Mouse (Mus musculus) midbrain, embryonic 14.5 days (tissue): ENCODE measurements at regions not wholly inside any gene's neighbourhood (a gene's known extent, or its start where the extent isn't known, plus 50 kb on each side); places are given as distances from the start of the nearest gene placed in this dataset.

ENCODE experiments used
- ATAC-seq: fragments of 200-750 bp; cut with Nextera tagmentation; 2 replicates; pipeline ENCODE4 v1.8.0; 2017; ENCODE audit warnings: moderate number of reproducible peaks, moderate library complexity; ENCODE audit not compliant: low FRiP score, low TSS enrichment
- DNase-seq: peaks from one replicate; pipeline ENCODE4 v3.0.0-alpha.2; 2015
- H3K27ac ChIP-seq: fragments of 300-500 bp; sonication (generic); replicated peaks from 2 replicates; pipeline ENCODE4 v1.5.1; 2014; ENCODE audit warnings: mild to moderate bottlenecking, low read depth, low read length, moderate library complexity
- H3K27me3 ChIP-seq: fragments of 300-500 bp; sonication (generic); 2 replicates; pipeline ENCODE4 v1.6.1; 2014; ENCODE audit warnings: low read length, control low read depth, mixed read lengths; ENCODE audit not compliant: control insufficient read depth, insufficient read depth
- H3K36me3 ChIP-seq: fragments of 300-500 bp; sonication (generic); 2 replicates; pipeline ENCODE4 v1.6.1; 2014; ENCODE audit warnings: low read length, control low read depth; ENCODE audit not compliant: control insufficient read depth, insufficient read depth
- H3K4me1 ChIP-seq: fragments of 300-500 bp; sonication (generic); 2 replicates; pipeline ENCODE4 v1.6.1; 2014; ENCODE audit warnings: mild to moderate bottlenecking, antibody characterized with exemption, low read length, control low read depth; ENCODE audit not compliant: control insufficient read depth, insufficient read depth
- H3K4me2 ChIP-seq: fragments of 300-500 bp; sonication (generic); 2 replicates; pipeline ENCODE4 v1.6.1; 2014; ENCODE audit warnings: mild to moderate bottlenecking, low read length, moderate library complexity
- H3K4me3 ChIP-seq: fragments of 300-500 bp; sonication (generic); replicated peaks from 2 replicates; pipeline ENCODE4 v1.5.1; 2014; ENCODE audit warnings: low read depth, low read length
- H3K9ac ChIP-seq: fragments of 300-500 bp; sonication (generic); replicated peaks from 2 replicates; pipeline ENCODE4 v1.6.1; 2014; ENCODE audit warnings: mild to moderate bottlenecking, low read length, moderate library complexity
- H3K9me3 ChIP-seq: fragments of 300-500 bp; sonication (generic); 2 replicates; pipeline ENCODE4 v1.6.1; 2016; ENCODE audit warnings: low read length, control low read depth, mixed read lengths; ENCODE audit not compliant: control insufficient read depth
- WGBS: fragments of 180-500 bp; shearing (Covaris S2); extraction: QIAGEN DNeasy Blood & Tissue Kit; methylation state at CpG from one replicate; pipeline ENCODE4 v1.1.7; 2014; 5-methylcytosine and 5-hydroxymethylcytosine counted together

DNA sequence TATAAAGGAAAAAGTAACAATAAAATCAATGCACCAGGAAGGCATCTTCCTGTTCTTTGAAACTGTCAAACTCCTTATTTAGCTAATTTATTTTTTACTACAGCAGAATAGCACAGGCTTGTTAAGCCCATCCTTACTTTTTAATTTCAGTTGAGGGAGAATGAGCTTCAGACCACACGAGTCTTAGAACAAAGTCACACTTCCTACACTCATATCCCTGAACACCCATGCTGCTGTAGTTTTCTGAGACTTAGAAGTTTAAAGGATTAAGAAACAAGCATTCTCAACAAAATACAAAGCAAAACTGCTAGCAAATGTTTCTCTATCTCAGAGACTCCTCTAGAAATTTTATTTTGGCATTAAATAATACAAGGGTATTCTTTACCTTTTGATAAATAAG, 208.8 kb upstream of the Vegfc start:
- ATAC-seq: no peak
- 53% methylated on average over 1 of the region's 1 CpGs for WGBS

DNA sequence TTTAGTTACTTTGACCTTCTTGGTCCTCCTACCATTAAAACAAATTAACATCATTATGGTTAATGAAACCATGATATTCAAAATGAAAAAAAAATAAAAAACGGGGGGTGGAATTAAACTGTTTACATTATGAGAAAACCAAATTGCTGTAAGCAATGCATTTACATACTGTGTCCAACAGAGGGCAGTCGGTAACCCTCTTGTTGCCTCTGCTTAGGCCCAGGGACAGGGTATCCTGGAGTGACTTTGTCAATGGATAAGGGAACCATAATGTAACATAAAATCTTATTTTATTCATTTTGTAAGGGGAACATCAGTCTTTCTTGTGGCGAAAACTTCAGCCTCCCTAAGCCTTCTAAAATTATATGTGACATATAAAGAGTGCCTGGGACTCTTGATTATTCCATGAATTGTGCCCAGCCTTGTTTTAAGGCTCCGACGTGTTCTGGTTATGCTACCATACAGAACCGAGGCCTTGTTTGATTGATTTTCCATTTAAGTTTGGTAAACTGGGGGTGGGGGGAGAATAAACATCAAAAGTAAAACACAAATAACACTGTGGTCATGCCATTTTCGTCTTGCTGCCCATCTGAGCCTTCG, 207.3 kb upstream of the Vegfc start:
- peak; percentile 71 for DNase-seq

More for the DNA sequence above, 208.8 kb upstream of the Vegfc start:
- Histone ChIP-seq H3K4me2 (no peak overlapping the region), H3K27me3 (no peaks in the 10 kb centered on the region), H3K4me3 (no peak overlapping the region), H3K4me1 (0 out of 2 replicates have a peak, but pooled peaks cover 4% of the 10 kb centered on the region), H3K9ac (no peak overlapping the region), H3K27ac (no peak overlapping the region), H3K9me3 (no peaks in the 10 kb centered on the region), H3K36me3 (no peaks in the 10 kb centered on the region)
- DNase-seq: no peak

DNA sequence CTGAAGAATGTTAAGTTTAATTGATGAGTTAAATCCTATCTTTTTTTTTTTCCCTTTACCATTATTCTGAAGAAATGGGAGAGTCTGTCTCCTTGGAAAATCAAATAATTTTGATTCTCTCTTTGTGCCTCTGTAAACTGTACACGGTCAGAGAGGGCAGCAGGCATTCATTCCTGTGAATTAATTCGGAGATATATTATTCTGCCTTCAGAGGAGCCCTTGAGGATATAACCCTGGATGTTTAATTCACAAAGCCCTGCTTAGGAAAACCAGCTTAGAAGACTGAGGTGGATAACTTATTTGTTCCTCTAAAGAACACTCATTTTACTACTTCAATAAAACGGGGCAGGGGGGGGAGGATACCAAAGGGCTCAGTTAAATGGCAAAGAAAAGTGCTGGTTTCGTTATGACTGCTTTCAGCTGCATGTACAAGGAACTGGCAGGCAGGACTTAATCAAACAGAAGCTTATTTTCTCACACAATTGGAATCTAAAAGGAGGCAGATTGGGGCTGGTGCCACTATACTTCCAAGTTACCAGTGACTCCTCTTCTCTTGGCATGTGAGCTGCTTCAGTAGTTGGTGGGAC, 205.3 kb upstream of the Vegfc start:
- Histone ChIP-seq H3K4me3 (no peak overlapping the region), H3K27me3 (no peaks in the 10 kb centered on the region), H3K4me2 (no peak overlapping the region), H3K36me3 (no peaks in the 10 kb centered on the region), H3K9ac (no peak overlapping the region), H3K27ac (no peak overlapping the region), H3K4me1 (0 out of 2 replicates have a peak, but pooled peaks cover 4% of the 10 kb centered on the region), H3K9me3 (no peaks in the 10 kb centered on the region)
- ATAC-seq (0 out of 2 replicates have a peak, but pooled peaks have one; percentile 50), DNase-seq (peak; percentile 44)
- 38% methylated on average over 4 of the region's 4 CpGs for WGBS

More for the DNA sequence above, 207.3 kb upstream of the Vegfc start:
- Histone ChIP-seq H3K4me1 (0 out of 2 replicates have a peak, but pooled peaks cover 4% of the 10 kb centered on the region), H3K9me3 (no peaks in the 10 kb centered on the region), H3K4me2 (no peak overlapping the region), H3K27ac (no peak overlapping the region), H3K4me3 (no peak overlapping the region), H3K36me3 (no peaks in the 10 kb centered on the region), H3K27me3 (no peaks in the 10 kb centered on the region), H3K9ac (no peak overlapping the region)
- WGBS: 66% methylated on average over 8 of the region's 8 CpGs
- 0 out of 2 replicates have a peak, but pooled peaks have one; percentile 48 for ATAC-seq

DNA sequence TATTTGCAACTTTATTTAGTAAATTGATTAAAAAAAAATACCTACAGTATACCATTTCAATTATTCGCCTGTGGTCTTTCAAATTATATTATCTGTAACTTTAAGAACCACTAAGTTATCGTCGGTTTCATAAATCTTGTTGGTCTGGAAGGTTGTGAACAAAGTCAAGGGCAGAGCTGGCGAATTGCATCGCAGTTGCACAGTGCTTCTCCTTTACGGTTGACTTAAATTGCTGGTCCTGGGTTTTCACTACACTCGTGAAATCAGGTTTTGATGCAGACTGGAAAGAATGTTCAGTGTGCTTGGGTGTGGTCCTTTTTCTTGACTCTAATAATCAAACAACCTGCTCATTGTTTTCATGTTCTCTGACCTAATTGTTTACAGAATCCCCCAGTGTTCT, 198.6 kb upstream of the Vegfc start:
- Histone ChIP-seq H3K9me3 (no peaks in the 10 kb centered on the region), H3K4me2 (no peak overlapping the region), H3K9ac (no peak overlapping the region), H3K27me3 (no peaks in the 10 kb centered on the region), H3K4me3 (no peak overlapping the region), H3K36me3 (no peaks in the 10 kb centered on the region), H3K4me1 (no peaks in the 10 kb centered on the region), H3K27ac (no peak overlapping the region)
- no peak for DNase-seq
- WGBS: 88% methylated on average over 7 of the region's 7 CpGs
- ATAC-seq: no peak

DNA sequence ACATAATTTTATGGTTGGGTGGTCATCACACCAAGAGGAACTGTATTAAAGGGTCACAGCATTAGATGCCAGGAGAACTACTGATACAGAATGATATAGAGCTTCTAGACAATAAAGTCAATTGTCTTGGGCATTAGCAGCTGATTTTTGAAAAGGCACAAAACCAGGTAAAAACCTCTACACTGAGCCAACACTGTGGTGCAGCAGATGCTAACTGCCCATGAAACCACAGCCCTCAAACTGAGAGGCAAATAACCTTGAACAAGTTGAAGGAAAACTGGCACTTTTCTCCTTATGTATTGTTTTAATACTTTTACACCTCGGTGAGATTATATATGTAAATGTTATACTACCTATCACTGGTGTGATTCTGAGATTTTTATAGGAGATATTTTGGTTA, 195.9 kb upstream of the Vegfc start:
- Histone ChIP-seq H3K4me2 (no peak overlapping the region), H3K27me3 (no peaks in the 10 kb centered on the region), H3K9me3 (no peaks in the 10 kb centered on the region), H3K36me3 (no peaks in the 10 kb centered on the region), H3K27ac (no peak overlapping the region), H3K4me1 (no peaks in the 10 kb centered on the region), H3K4me3 (no peak overlapping the region), H3K9ac (no peak overlapping the region)
- 81% methylated on average over 1 of the region's 1 CpGs for WGBS
- ATAC-seq (no peak), DNase-seq (no peak)

DNA sequence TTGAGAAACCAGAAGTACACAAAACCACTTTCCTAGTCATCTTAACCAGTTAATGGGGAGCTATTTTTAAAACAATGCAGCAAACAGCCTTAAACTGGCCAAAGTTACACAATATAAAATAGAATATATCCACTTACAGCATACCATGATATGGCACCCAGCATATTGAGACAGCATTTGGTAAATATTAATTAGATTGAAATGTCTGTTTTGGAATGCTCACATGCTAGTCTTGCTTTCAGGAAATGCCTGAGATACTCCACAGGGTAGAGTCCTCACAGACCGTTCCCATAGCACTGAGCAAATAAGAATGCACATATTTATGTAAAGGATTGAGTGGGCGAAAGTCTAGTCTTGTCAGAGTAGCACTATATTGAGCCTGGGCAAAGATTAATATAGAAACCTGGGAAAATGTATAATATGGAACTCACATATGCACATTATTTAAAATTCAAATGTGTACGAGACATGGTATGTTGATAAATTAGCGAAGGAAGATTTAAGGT, 185.1 kb upstream of the Vegfc start:
- Histone ChIP-seq H3K4me2 (no peak overlapping the region), H3K9me3 (no peaks in the 10 kb centered on the region), H3K27me3 (no peaks in the 10 kb centered on the region), H3K4me1 (no peaks in the 10 kb centered on the region), H3K9ac (no peak overlapping the region), H3K27ac (no peak overlapping the region), H3K36me3 (no peaks in the 10 kb centered on the region), H3K4me3 (no peak overlapping the region)
- ATAC-seq (no peak), DNase-seq (no peak)
- WGBS: 92% methylated on average over 4 of the region's 4 CpGs

DNA sequence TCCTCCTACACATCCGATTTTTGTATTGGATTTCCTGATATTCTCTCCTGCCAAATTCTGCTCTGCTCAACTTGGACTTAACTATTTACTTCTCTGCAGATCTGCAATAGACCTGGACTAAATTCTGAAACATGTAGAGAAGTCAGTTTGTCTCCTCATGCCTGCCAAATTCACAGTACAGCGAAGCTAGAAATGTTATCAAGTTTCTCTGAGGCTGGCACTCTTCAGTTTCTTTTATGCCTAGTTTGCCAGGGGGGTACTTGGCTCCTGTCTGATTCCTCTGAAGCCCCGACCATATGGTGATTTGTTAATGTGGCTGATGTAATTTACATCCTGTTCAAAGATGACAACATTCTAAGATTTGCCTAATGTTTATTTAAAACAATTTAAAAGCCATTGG, 184.6 kb upstream of the Vegfc start:
- no peak overlapping the region for H3K4me3 ChIP-seq
- no peak overlapping the region for H3K27ac ChIP-seq
- ATAC-seq (no peak), DNase-seq (peak; percentile 14)
- H3K36me3 ChIP-seq: no peaks in the 10 kb centered on the region
- H3K4me1 ChIP-seq: no peaks in the 10 kb centered on the region
- H3K9ac ChIP-seq: no peak overlapping the region
- H3K27me3 ChIP-seq: no peaks in the 10 kb centered on the region
- no peak overlapping the region for H3K4me2 ChIP-seq
- H3K9me3 ChIP-seq: no peaks in the 10 kb centered on the region
- whole genome bisulfite sequencing: 72% methylated on average over 3 of the region's 3 CpGs

DNA sequence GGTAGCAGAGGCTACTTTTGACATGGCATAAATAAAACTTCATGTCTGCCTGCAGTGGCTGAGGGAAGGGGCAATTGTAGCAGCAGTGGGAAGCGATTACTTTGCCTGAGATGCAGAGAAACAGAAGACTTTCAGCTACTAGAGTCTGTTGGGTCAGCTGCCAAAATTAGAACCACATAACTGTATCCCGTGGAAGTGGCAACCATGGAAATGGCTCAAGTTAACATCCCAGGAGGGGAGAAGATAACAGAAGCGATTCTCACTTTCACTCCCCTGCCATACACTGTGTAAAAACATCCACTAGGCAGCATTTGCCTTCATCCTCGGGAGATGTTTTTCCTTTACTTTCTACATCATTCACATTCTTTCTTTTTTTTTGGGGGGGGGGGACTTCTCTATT, 155.1 kb upstream of the Vegfc start:
- no peaks in the 10 kb centered on the region for H3K27me3 ChIP-seq

DNA sequence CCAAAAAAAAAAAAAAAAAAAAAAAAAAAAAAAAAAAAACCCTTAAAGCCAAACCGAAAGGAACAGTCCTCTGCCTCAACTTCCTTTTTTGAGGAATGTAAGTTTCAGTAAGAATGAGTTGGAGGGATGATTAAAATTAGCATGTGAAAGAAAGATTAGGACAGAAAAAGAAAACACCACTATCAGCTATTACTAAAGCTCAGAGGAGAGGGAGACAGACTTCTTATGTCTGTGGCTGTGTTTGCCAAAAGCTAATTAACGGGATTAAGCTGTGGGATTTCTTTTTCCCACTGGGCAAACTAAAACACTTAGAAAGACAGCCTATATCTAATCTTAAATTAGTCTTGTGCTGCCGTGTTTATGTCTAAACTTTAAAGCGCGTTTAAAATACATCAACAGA, 146.7 kb upstream of the Vegfc start:
- DNase-seq: peak; percentile 1
- Histone ChIP-seq H3K4me1 (no peaks in the 10 kb centered on the region), H3K4me2 (no peak overlapping the region), H3K27ac (no peak overlapping the region), H3K36me3 (no peaks in the 10 kb centered on the region), H3K9me3 (no peaks in the 10 kb centered on the region), H3K9ac (no peak overlapping the region), H3K4me3 (no peak overlapping the region), H3K27me3 (no peaks in the 10 kb centered on the region)
- WGBS: 29% methylated on average over 5 of the region's 5 CpGs
- ATAC-seq: no peak

More for the DNA sequence above, 155.1 kb upstream of the Vegfc start:
- no peak overlapping the region for H3K27ac ChIP-seq
- 89% methylated on average over 4 of the region's 4 CpGs for WGBS
- no peaks in the 10 kb centered on the region for H3K4me1 ChIP-seq
- H3K36me3 ChIP-seq: no peaks in the 10 kb centered on the region
- no peak overlapping the region for H3K9ac ChIP-seq
- no peak overlapping the region for H3K4me3 ChIP-seq
- DNase-seq (no peak), ATAC-seq (no peak)
- no peaks in the 10 kb centered on the region for H3K9me3 ChIP-seq
- no peak overlapping the region for H3K4me2 ChIP-seq
